Mouse (Mus musculus): ENCODE data around the gene Adam1a.

DNA sequence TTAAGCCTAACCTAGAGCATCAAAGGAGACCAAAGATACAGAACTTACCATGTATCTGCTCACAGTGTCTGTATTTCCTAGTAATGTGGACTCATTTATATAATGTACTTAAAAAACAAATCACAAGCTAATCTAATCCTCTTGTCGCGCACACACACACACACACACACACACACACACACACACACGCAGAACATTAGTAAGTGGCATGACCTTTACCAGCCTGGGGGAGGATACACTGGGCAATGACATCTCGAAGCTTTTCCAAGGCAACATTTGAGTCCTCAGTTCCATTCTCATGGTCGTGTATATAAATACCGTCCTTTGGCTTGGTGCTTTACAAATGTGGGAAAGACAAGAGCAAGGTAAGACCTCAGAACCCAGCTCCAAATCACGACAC lies 18.8 kb downstream of the Adam1a start:
- no peak for TF ChIP-seq CTCF (IDR thresholded peaks at IDR 0.05; ENCODE audit: low read depth, low read length)
- TF ChIP-seq POLR2A (IDR thresholded peaks at IDR 0.05; ENCODE audit: borderline replicate concordance, low read depth, low read length) = no peak

Measured in bone marrow macrophage, adult 2 months (primary cell).